Mouse (Mus musculus) kidney, adult 2 months (tissue): ENCODE measurements at regions not wholly inside any gene's neighbourhood (a gene's known extent, or its start where the extent isn't known, plus 50 kb on each side); places are given as distances from the start of the nearest gene placed in this dataset.

Experiments used
- CTCF ChIP-seq: fragments of 200-500 bp; conservative IDR thresholded peaks from 2 replicates; pipeline ENCODE4 v1.5.1; 2011; ENCODE audit warnings: low read depth, mild to moderate bottlenecking, control low read depth, low read length, moderate library complexity, mixed read lengths; ENCODE audit not compliant: insufficient read depth, insufficient read length
- POLR2A ChIP-seq: fragments of 200-500 bp; IDR thresholded peaks from one replicate; pipeline ENCODE4 v1.6.1; 2011; ENCODE audit warnings: low read depth, low read length, control low read depth

GRCm38 (mm10) chr4:55622651-55623050 is 90.4 kb upstream of the Klf4 start:
- no peak for TF ChIP-seq CTCF
- TF ChIP-seq POLR2A: no peak
